ENCODE assay signal across 26 mouse cellular contexts in genomic region chr11:41010096-41010495, GRCm38 (mm10).
DNase-seq lines count a peak whose midpoint lies in the region; ATAC-seq and TF ChIP-seq lines count a peak whose summit lies in the region.
"Had no signal": no experiment of that assay in that cellular context is flagged by ENCODE, and none has a peak within 500 bp of the region (broad histone marks: within the 10 kb centered on the region; RNA-seq: fewer than 3 reads in every experiment).

No protein-coding gene starts in this region.

- H3K9ac ChIP-seq in forebrain, embryonic 14.5 days (ENCODE audit: low read length) = no peak overlapping the region
- H3K9ac ChIP-seq in forebrain, embryonic 15.5 days (replicated peaks) = no peak overlapping the region
- H3K9ac ChIP-seq in hindbrain, postnatal 0 days (replicated peaks; ENCODE audit: low read length) = no peak overlapping the region
- no peak overlapping the region for H3K9ac ChIP-seq in hindbrain, embryonic 14.5 days
- H3K9ac ChIP-seq: embryonic facial prominence, embryonic 12.5 days; heart, embryonic 12.5 days; heart, embryonic 15.5 days; hindbrain, embryonic 15.5 days had no signal

- WGBS in forebrain, embryonic 14.5 days = 25% methylated on average over 3 of the region's 3 CpGs
- WGBS in forebrain, embryonic 15.5 days = 27% methylated on average over 3 of the region's 3 CpGs
- WGBS in hindbrain, postnatal 0 days = 41% methylated on average over 3 of the region's 3 CpGs
- WGBS in hindbrain, embryonic 14.5 days = 74% methylated on average over 3 of the region's 3 CpGs

- H3K36me3 ChIP-seq in forebrain, embryonic 14.5 days (ENCODE audit: control insufficient read depth, insufficient read depth, low read length) = no peaks in the 10 kb centered on the region
- H3K36me3 ChIP-seq in forebrain, embryonic 15.5 days = no peaks in the 10 kb centered on the region
- H3K36me3 ChIP-seq in hindbrain, postnatal 0 days (ENCODE audit: insufficient read depth, low read length) = no peaks in the 10 kb centered on the region
- no peaks in the 10 kb centered on the region for H3K36me3 ChIP-seq in hindbrain, embryonic 14.5 days (replicated peaks; ENCODE audit: control insufficient read depth, insufficient read depth)
- H3K36me3 ChIP-seq: embryonic facial prominence, embryonic 12.5 days; heart, embryonic 12.5 days; heart, embryonic 15.5 days; hindbrain, embryonic 10.5 days; hindbrain, embryonic 15.5 days had no signal

- no peak overlapping the region for H3K27ac ChIP-seq in forebrain, embryonic 14.5 days (ENCODE audit: low read depth, low read length)
- no peak overlapping the region; the same call in 1 of the 2 replicates for H3K27ac ChIP-seq in forebrain, embryonic 15.5 days (replicated peaks)
- no peak overlapping the region for H3K27ac ChIP-seq in hindbrain, postnatal 0 days
- no peak overlapping the region for H3K27ac ChIP-seq in hindbrain, embryonic 14.5 days
- H3K27ac ChIP-seq: embryonic facial prominence, embryonic 12.5 days; heart, embryonic 15.5 days; hindbrain, embryonic 10.5 days; hindbrain, embryonic 15.5 days had no signal

- no peaks in the 10 kb centered on the region for H3K9me3 ChIP-seq in forebrain, embryonic 14.5 days (replicated peaks; ENCODE audit: control insufficient read depth, low read length)
- no peaks in the 10 kb centered on the region for H3K9me3 ChIP-seq in forebrain, embryonic 15.5 days
- no peaks in the 10 kb centered on the region for H3K9me3 ChIP-seq in hindbrain, postnatal 0 days (ENCODE audit: low read length)
- no peaks in the 10 kb centered on the region for H3K9me3 ChIP-seq in hindbrain, embryonic 14.5 days (ENCODE audit: control insufficient read depth, low read length)
- H3K9me3 ChIP-seq: embryonic facial prominence, embryonic 12.5 days; heart, embryonic 12.5 days; heart, embryonic 15.5 days; hindbrain, embryonic 15.5 days had no signal

- TF ChIP-seq CTCF in hindbrain, postnatal 0 days (IDR thresholded peaks at IDR 0.05; ENCODE audit: low read depth) = no peak

- no peak overlapping the region for H3K4me2 ChIP-seq in forebrain, embryonic 14.5 days (ENCODE audit: low read length)
- H3K4me2 ChIP-seq in forebrain, embryonic 15.5 days (replicated peaks) = no peak overlapping the region
- no peak overlapping the region for H3K4me2 ChIP-seq in hindbrain, postnatal 0 days (ENCODE audit: low read depth, low read length)
- H3K4me2 ChIP-seq in hindbrain, embryonic 14.5 days (replicated peaks) = no peak overlapping the region
- H3K4me2 ChIP-seq: embryonic facial prominence, embryonic 12.5 days; heart, embryonic 12.5 days; heart, embryonic 15.5 days; hindbrain, embryonic 15.5 days had no signal

- peak; percentile 30 to 50 for DNase-seq in cerebellum, postnatal 10 days
- no peak for DNase-seq in cerebellum, adult 9-10 months
- peak; percentile 65 for DNase-seq in forebrain, embryonic 14.5 days (ENCODE audit: low spot score)
- peak; percentile 42 for DNase-seq in hindbrain, postnatal 0 days (ENCODE audit: low spot score)
- no peak for DNase-seq in hindbrain, embryonic 14.5 days (ENCODE audit: low spot score)
- DNase-seq in brain, adult 2 months (ENCODE audit: low read depth, low spot score) = peak; percentile 8
- no peak for DNase-seq in layer of hippocampus, postnatal 36 days
- DNase-seq: adrenal gland, adult 8-10 months; adrenal gland, postnatal 25 days; cerebellum, adult 11 months; cerebellum, adult 2 months; gastrocnemius, postnatal 25 days; heart, adult 18-20 months; heart, postnatal 10 days; heart, postnatal 36 days; kidney, adult 18-20 months had no signal

- peak; percentile 63; the same call in 1 of the 2 replicates for ATAC-seq in forebrain, embryonic 14.5 days
- no peak; the same call in 1 of the 2 replicates for ATAC-seq in forebrain, embryonic 15.5 days (replicated peaks)
- ATAC-seq in hindbrain, postnatal 0 days = no peak
- ATAC-seq in hindbrain, embryonic 14.5 days (ENCODE audit: low FRiP score) = no peak
- ATAC-seq: activated CD4-positive, CD25-positive, alpha-beta regulatory T cell, adult 4 months; inflammation-experienced regulatory T-cells, adult 6 months; intestine, embryonic 16.5 days had no signal

- H3K27me3 ChIP-seq in forebrain, embryonic 14.5 days (replicated peaks; ENCODE audit: control insufficient read depth, insufficient read depth, low read length) = no peaks in the 10 kb centered on the region
- H3K27me3 ChIP-seq in forebrain, embryonic 15.5 days = no peaks in the 10 kb centered on the region
- H3K27me3 ChIP-seq in hindbrain, postnatal 0 days (ENCODE audit: insufficient read depth, low read length) = no peaks in the 10 kb centered on the region
- H3K27me3 ChIP-seq in hindbrain, embryonic 14.5 days (ENCODE audit: control insufficient read depth, insufficient read depth, low read length) = no peaks in the 10 kb centered on the region
- H3K27me3 ChIP-seq: embryonic facial prominence, embryonic 12.5 days; heart, embryonic 12.5 days; heart, embryonic 15.5 days; hindbrain, embryonic 15.5 days had no signal

- no peak overlapping the region for H3K4me3 ChIP-seq in forebrain, embryonic 14.5 days (ENCODE audit: low read depth, low read length)
- no peak overlapping the region for H3K4me3 ChIP-seq in forebrain, embryonic 15.5 days
- H3K4me3 ChIP-seq in hindbrain, postnatal 0 days (ENCODE audit: low read length) = no peak overlapping the region
- H3K4me3 ChIP-seq in hindbrain, embryonic 14.5 days (replicated peaks; ENCODE audit: low read length) = no peak overlapping the region
- H3K4me3 ChIP-seq: embryonic facial prominence, embryonic 12.5 days; erythroblast, embryonic 14.5 days; heart, embryonic 12.5 days; heart, embryonic 15.5 days; hindbrain, embryonic 10.5 days; hindbrain, embryonic 15.5 days had no signal

- H3K4me1 ChIP-seq in forebrain, embryonic 14.5 days (ENCODE audit: control insufficient read depth, insufficient read depth, low read length) = peaks cover 7% of the 10 kb centered on the region
- peaks cover 6% of the 10 kb centered on the region; the same call in 1 of the 2 replicates for H3K4me1 ChIP-seq in forebrain, embryonic 15.5 days
- no peaks in the 10 kb centered on the region for H3K4me1 ChIP-seq in hindbrain, postnatal 0 days (ENCODE audit: insufficient read depth, low read length)
- no peaks in the 10 kb centered on the region for H3K4me1 ChIP-seq in hindbrain, embryonic 14.5 days (replicated peaks; ENCODE audit: control insufficient read depth, insufficient read depth, low read length)
- H3K4me1 ChIP-seq: embryonic facial prominence, embryonic 12.5 days; heart, embryonic 12.5 days; heart, embryonic 15.5 days; hindbrain, embryonic 10.5 days; hindbrain, embryonic 15.5 days had no signal

Comparison
In these comparisons a context has a peak if more than half of its experiments do, and no peak if none do; other contexts are left out.
1. DNase-seq: peak in cerebellum, postnatal 10 days (2 of 2), forebrain, embryonic 14.5 days (single experiment), hindbrain, postnatal 0 days (single experiment) and brain, adult 2 months (single experiment); none in cerebellum, adult 9-10 months (single experiment), hindbrain, embryonic 14.5 days (single experiment) and layer of hippocampus, postnatal 36 days (0 of 2).